Mouse (Mus musculus): Measurements from ENCODE around the gene M6pr. TPM values are rescaled to one million over a fixed set of nuclear protein-coding genes. Genes with fewer than 3 reads are reported as not detected.

The M6pr gene
- total RNA-seq, 1 experiment from 2014 or later, result 155 TPM

Other genes with a start within 250 kb of the M6pr start
- 0.37 TPM in 1 of 2 replicates, not detected in the other for gene Klrg1, start 25.8 kb upstream of the M6pr start, total RNA-seq (2017)
- 13.6 and 13.7 TPM in 2 replicates for gene Phc1, start 31.8 kb downstream of the M6pr start, total RNA-seq (2017)
- gene Rimklb, start 190.0 kb downstream of the M6pr start, total RNA-seq (2017), result 0.12 and 3.2 TPM in 2 replicates
- gene Mfap5, start 197.1 kb downstream of the M6pr start, total RNA-seq (2017), result not detected in 2 replicates
- gene Aicda, start 245.1 kb downstream of the M6pr start, total RNA-seq (2017), result 0.58 and 0.98 TPM in 2 replicates

Data from neutrophil, adult 5-6 weeks (primary cell).